Mouse (Mus musculus) forebrain, postnatal 0 days (tissue): ENCODE data around the gene Scd3. TPM values are rescaled to one million over a fixed set of nuclear protein-coding genes. Genes with fewer than 3 reads are reported as not detected.
"Not testable (repeated sequence)": the region's sequence is repeated elsewhere in the genome, so short reads cannot be mapped to it uniquely, and the experiment has no call there.

Experiments
- ATAC-seq: fragments of 200-750 bp; cut with Nextera tagmentation; 2 replicates; pipeline ENCODE4 v1.8.0; 2017; ENCODE audit warnings: mild to moderate bottlenecking, moderate library complexity
- DNase-seq: peaks from one replicate; pipeline ENCODE4 v3.0.0-alpha.2; 2015
- H3K27ac ChIP-seq: fragments of 300-500 bp; sonication (generic); 2 replicates; pipeline ENCODE4 v1.5.1; 2014; ENCODE audit warnings: low read depth, mild to moderate bottlenecking, antibody characterized with exemption, low read length, moderate library complexity, mixed read lengths
- H3K27me3 ChIP-seq: fragments of 300-500 bp; sonication (generic); 2 replicates; pipeline ENCODE4 v1.6.1; 2014; ENCODE audit warnings: mild to moderate bottlenecking, low read length, mixed read lengths; ENCODE audit not compliant: insufficient read depth
- H3K36me3 ChIP-seq: fragments of 300-500 bp; sonication (generic); 2 replicates; pipeline ENCODE4 v1.6.1; 2014; ENCODE audit warnings: mild to moderate bottlenecking, moderate library complexity; ENCODE audit not compliant: insufficient read depth
- H3K4me1 ChIP-seq: fragments of 300-500 bp; sonication (generic); 2 replicates; pipeline ENCODE4 v1.6.1; 2014; ENCODE audit warnings: antibody characterized with exemption; ENCODE audit not compliant: insufficient read depth
- H3K4me2 ChIP-seq: fragments of 300-500 bp; sonication (generic); 2 replicates; pipeline ENCODE4 v1.6.1; 2014; ENCODE audit warnings: low read depth, mild to moderate bottlenecking, moderate library complexity
- H3K4me3 ChIP-seq: fragments of 300-500 bp; sonication (generic); 2 replicates; pipeline ENCODE4 v1.5.1; 2014; ENCODE audit warnings: low read depth, low read length, mixed read lengths
- H3K9ac ChIP-seq: fragments of 300-500 bp; sonication (generic); 2 replicates; pipeline ENCODE4 v1.6.1; 2014; ENCODE audit warnings: mild to moderate bottlenecking
- H3K9me3 ChIP-seq: fragments of 300-500 bp; sonication (generic); 2 replicates; pipeline ENCODE4 v1.6.1; 2016; ENCODE audit warnings: low read length
- CTCF ChIP-seq: sonication (generic); IDR thresholded peaks from 2 replicates; pipeline ENCODE4 v1.5.1; 2016; ENCODE audit warnings: antibody characterized with exemption, control low read depth, low read depth
- WGBS: fragments of 180-500 bp; shearing (Covaris S2); extraction: QIAGEN DNeasy Blood & Tissue Kit; methylation state at CpG from one replicate; pipeline ENCODE4 v1.1.7; 2014; 5-methylcytosine and 5-hydroxymethylcytosine counted together
- polyA plus RNA-seq: library from polyadenylated mRNA; unstranded; fragments of >200 nt; fragmentation: Nextera tagmentation; extraction: Ambion mirVana; gene quantifications from 2 replicates; pipeline ENCODE4 v1.2.1, GENCODE M21; 2015
- total RNA-seq: library from RNA; depleted of rRNA; stranded (reverse); fragments of >200 nt; gene quantifications from 2 replicates; pipeline ENCODE4 v1.2.3, GENCODE M21; 2014

Gene Scd3
- total and polyA plus RNA-seq, 2 experiments from 2014 or later = 4.0 to 4.5 TPM

GRCm38 (mm10) chr19:44276861-44277260 is 73.8 kb downstream of the Scd3 start:
- no peaks in the 10 kb centered on the region for H3K27me3 ChIP-seq
- DNase-seq (peak; percentile 27), ATAC-seq (no peak)
- H3K4me3 ChIP-seq = no peak overlapping the region
- WGBS = 48% methylated on average over 5 of the region's 5 CpGs
- no peaks in the 10 kb centered on the region for H3K4me1 ChIP-seq
- no peak for TF ChIP-seq CTCF
- H3K36me3 ChIP-seq = no peaks in the 10 kb centered on the region
- H3K9me3 ChIP-seq = no peaks in the 10 kb centered on the region
- H3K4me2 ChIP-seq = no peak overlapping the region
- H3K27ac ChIP-seq = no peak overlapping the region
- no peak overlapping the region for H3K9ac ChIP-seq

- TF ChIP-seq CTCF = no peak
- Histone ChIP-seq H3K4me2 (no peak overlapping the region), H3K27me3 (no peaks in the 10 kb centered on the region), H3K4me3 (no peak overlapping the region), H3K9ac (no peak overlapping the region), H3K27ac (no peak overlapping the region), H3K9me3 (no peaks in the 10 kb centered on the region), H3K36me3 (no peaks in the 10 kb centered on the region), H3K4me1 (0 out of 2 replicates have a peak, but pooled peaks cover 4% of the 10 kb centered on the region)
- DNase-seq = no peak
- ATAC-seq = no peak
- 87% methylated on average over 8 of the region's 8 CpGs for WGBS
Measured at GRCm38 (mm10) chr19:44277931-44278330, 74.9 kb downstream of the Scd3 start.

DNA sequence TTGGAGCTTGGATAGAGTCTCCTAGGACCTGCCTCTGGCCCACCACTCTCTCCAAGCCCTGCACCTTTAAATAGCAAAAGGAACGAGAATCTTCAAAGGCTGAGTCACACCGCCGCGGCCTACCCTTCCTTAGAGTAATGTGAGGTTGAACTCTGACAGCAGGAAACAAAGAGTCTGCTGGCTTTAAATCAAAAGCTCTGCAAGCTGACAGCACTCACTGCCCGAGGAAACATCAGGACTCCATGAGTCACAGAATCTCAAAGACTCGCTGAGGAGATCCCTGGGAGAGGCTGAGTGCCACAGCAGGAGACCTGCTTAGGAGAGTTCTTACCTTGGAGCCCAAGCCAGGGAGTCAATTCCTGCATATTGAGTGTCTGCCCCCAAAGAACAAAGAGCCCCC is 77.7 kb downstream of the Scd3 start:
- Histone ChIP-seq H3K9ac (no peak overlapping the region), H3K9me3 (no peaks in the 10 kb centered on the region), H3K36me3 (no peaks in the 10 kb centered on the region), H3K4me1 (peaks cover 17% of the 10 kb centered on the region), H3K4me2 (no peak overlapping the region), H3K27me3 (no peaks in the 10 kb centered on the region), H3K27ac (peak overlapping the region; percentile 11; the same call in 1 of the 2 replicates), H3K4me3 (no peak overlapping the region)
- 8% methylated on average over 6 of the region's 6 CpGs for WGBS
- no peak for ATAC-seq
- no peak for DNase-seq
- no peak for TF ChIP-seq CTCF

DNA sequence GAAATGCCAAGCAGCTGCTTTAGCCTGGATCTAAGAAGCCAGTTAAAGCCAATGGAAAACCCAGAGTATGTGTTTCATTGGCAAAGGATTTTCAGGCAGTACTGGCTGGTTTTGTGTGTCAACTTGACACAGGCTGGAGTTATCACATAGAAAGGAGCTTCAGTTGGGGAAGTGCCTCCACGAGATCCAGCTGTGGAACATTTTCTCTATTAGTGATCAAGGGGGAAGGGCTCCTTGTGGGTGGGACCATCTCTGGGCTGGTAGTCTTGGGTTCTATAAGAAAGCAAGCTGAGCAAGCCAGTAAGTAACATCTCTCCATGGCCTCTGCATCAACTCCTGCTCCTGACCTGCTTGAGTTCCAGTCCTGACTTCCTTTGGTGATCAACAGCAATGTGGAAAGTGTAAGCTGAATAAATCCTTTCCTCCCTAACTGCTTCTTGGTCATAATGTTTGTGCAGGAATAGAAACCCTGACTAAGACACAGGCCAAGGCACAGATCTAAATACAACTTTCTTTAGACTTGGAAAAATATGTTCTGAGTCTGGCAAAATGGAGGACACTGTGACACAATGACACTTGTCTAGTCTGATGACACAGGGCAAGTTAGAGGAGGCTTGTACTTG is 78.9 kb downstream of the Scd3 start:
- 75% methylated on average over 1 of the region's 1 CpGs for WGBS
- H3K27ac ChIP-seq = peak overlapping the region; percentile 57; the same call in 1 of the 2 replicates
- H3K4me1 ChIP-seq = peaks cover 17% of the 10 kb centered on the region
- not testable (repeated sequence) for H3K4me2 ChIP-seq, H3K4me3 ChIP-seq, DNase-seq, ATAC-seq, H3K9me3 ChIP-seq, H3K36me3 ChIP-seq, H3K9ac ChIP-seq, H3K27me3 ChIP-seq

DNA sequence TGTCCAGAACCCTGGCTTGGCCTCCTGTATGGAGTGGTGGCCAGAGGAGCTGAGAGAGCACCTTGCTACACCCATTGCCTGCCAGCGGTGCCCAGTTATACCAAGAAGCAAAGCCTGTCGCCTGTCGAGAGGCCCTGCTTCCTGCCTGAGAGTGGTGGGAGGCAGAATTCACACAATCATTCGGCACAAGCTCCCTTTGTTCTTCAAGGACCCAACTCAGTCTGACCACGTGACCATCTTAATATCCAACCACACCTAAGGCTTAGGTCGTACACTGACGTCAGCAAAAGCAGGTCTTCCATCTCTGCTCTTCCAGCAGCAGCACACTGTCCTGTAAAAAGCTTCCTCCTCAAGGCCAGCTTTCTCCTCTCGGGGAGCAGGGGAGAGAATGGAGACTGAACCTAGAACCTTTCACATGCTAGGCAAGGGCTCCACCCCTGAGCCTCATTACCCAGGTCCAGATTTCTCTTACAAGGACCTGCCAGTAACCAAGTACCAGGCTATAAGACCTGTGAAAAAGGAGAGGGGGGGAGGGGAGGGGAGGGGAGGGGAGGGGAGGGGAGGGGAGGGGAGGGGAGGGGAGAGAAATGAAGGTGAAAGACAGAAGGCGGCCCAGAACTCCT is 79.6 kb downstream of the Scd3 start:
- Histone ChIP-seq H3K27ac (peak overlapping the region; percentile 57; the same call in 1 of the 2 replicates), H3K9ac (no peak overlapping the region), H3K36me3 (no peaks in the 10 kb centered on the region), H3K4me3 (no peak overlapping the region), H3K27me3 (no peaks in the 10 kb centered on the region), H3K4me1 (peaks cover 17% of the 10 kb centered on the region), H3K9me3 (no peaks in the 10 kb centered on the region), H3K4me2 (no peak overlapping the region)
- ATAC-seq = no peak
- 21% methylated on average over 9 of the region's 9 CpGs for WGBS
- no peak for TF ChIP-seq CTCF
- DNase-seq = no peak

DNA sequence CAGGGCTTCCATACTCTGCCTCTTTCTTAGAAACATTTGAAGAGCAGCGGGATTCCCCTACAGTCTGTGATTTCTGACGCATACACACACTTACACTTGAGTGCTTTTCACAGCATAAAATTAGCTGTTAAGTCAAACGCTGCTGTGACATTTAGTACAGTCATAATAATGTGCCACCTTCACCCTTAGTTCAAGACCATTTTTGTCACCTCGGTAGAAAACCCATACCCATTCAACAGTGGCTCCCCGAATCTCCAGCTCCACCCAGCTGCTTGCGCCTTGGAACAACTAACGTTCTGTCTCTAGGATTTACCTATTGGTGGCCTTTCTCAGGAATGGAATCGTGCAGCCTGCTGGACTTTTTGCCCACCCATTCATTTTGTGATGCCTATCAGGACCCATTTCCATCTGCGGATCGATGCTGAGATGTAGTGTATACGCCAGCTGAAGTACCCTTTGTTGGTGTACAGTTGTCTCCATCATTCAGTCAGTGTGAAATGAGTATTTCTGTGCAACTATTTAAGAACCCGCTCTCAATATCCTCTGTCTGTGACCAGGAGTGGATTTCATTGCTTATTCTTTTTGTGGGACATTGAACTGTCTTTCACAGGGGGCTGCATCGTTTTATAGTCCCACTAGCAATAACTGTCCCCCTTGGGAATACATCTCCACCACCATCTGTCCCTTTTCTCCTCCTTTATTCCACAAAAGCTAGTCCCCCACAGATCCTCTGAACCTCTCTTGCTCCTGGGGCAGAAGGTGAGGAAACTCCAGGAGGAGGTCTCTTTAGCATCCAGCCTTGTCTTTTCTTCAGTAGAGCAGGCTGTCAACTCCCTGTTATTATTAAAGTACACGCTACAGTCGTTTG is 80.3 kb downstream of the Scd3 start:
- Histone ChIP-seq H3K27ac (peak overlapping the region; percentile 90), H3K4me1 (peaks cover 17% of the 10 kb centered on the region), H3K36me3 (no peaks in the 10 kb centered on the region), H3K27me3 (no peaks in the 10 kb centered on the region), H3K4me3 (peak overlapping the region; percentile 56), H3K9me3 (no peaks in the 10 kb centered on the region), H3K4me2 (peak overlapping the region; percentile 81), H3K9ac (peak overlapping the region; percentile 42)
- DNase-seq (peak; percentile 29), ATAC-seq (no peak)
- WGBS = 15% methylated on average over 15 of the region's 15 CpGs
- no peak for TF ChIP-seq CTCF
